Mouse (Mus musculus): ENCODE results near the gene Krt4. TPM values are rescaled to one million over a fixed set of nuclear protein-coding genes. Genes with fewer than 3 reads are reported as not detected.

Krt4 gene
- polyA plus RNA-seq, 1 experiment from 2014 or later: not detected

GRCm38 (mm10) chr15:101922296-101922695 lies 2.2 kb downstream of the Krt4 start:
- Histone ChIP-seq H3K36me3 (ENCODE audit: control insufficient read depth, insufficient read depth, low read length) (no peaks in the 10 kb centered on the region), H3K9ac (ENCODE audit: low read length) (no peak overlapping the region), H3K4me2 (ENCODE audit: low read depth, low read length, severe bottlenecking) (no peak overlapping the region), H3K27me3 (ENCODE audit: control insufficient read depth, insufficient read depth, low read length) (no peaks in the 10 kb centered on the region), H3K27ac (ENCODE audit: low read depth, low read length) (no peak overlapping the region), H3K9me3 (ENCODE audit: control insufficient read depth, low read length) (no peaks in the 10 kb centered on the region), H3K4me3 (ENCODE audit: low read depth, low read length) (no peak overlapping the region), H3K4me1 (replicated peaks; ENCODE audit: control insufficient read depth, insufficient read depth, low read length) (no peaks in the 10 kb centered on the region)
- WGBS: 87% methylated on average over 2 of the region's 2 CpGs
- DNase-seq (ENCODE audit: low spot score): no peak
- ATAC-seq (replicated peaks; ENCODE audit: low FRiP score): no peak

GRCm38 (mm10) chr15:101916072-101916471 lies 8.5 kb downstream of the Krt4 start:
- DNase-seq (ENCODE audit: low spot score): no peak
- H3K4me3 ChIP-seq (ENCODE audit: low read depth, low read length): no peak overlapping the region
- H3K9me3 ChIP-seq (ENCODE audit: control insufficient read depth, low read length): no peaks in the 10 kb centered on the region
- H3K27me3 ChIP-seq (ENCODE audit: control insufficient read depth, insufficient read depth, low read length): no peaks in the 10 kb centered on the region
- no peak overlapping the region for H3K4me2 ChIP-seq (ENCODE audit: low read depth, low read length, severe bottlenecking)
- 70% methylated on average over 2 of the region's 2 CpGs for whole genome bisulfite sequencing
- no peaks in the 10 kb centered on the region for H3K4me1 ChIP-seq (replicated peaks; ENCODE audit: control insufficient read depth, insufficient read depth, low read length)
- no peak overlapping the region for H3K27ac ChIP-seq (ENCODE audit: low read depth, low read length)
- H3K9ac ChIP-seq (ENCODE audit: low read length): no peak overlapping the region
- ATAC-seq (replicated peaks; ENCODE audit: low FRiP score): no peak
- no peaks in the 10 kb centered on the region for H3K36me3 ChIP-seq (ENCODE audit: control insufficient read depth, insufficient read depth, low read length)

DNA sequence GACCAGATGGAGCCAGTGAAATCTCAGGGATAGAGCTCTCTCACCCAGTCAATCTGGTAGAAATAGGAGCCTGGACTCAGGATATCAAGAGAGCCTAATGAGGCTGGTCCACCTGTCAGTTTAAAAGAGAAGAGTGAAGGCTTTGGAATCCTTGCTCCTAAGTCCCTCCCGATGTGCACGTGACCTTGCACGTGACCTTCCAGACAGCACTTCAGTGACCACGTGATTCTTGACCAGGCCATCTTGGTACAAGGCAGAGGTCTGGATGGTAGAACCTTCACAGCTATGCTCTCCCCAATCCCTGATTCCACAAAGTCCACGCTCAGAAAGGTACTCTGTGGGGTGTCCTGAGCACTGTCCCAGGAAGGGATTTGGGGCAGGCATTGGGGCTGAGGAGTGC lies 19.7 kb downstream of the Krt4 start:
- H3K4me1 ChIP-seq (replicated peaks; ENCODE audit: control insufficient read depth, insufficient read depth, low read length): no peaks in the 10 kb centered on the region
- ATAC-seq (replicated peaks; ENCODE audit: low FRiP score): no peak
- H3K27ac ChIP-seq (ENCODE audit: low read depth, low read length): no peak overlapping the region
- 86% methylated on average over 5 of the region's 5 CpGs for WGBS
- no peak overlapping the region for H3K4me2 ChIP-seq (ENCODE audit: low read depth, low read length, severe bottlenecking)
- H3K27me3 ChIP-seq (ENCODE audit: control insufficient read depth, insufficient read depth, low read length): no peaks in the 10 kb centered on the region
- no peak overlapping the region for H3K4me3 ChIP-seq (ENCODE audit: low read depth, low read length)
- no peak overlapping the region for H3K9ac ChIP-seq (ENCODE audit: low read length)
- H3K9me3 ChIP-seq (ENCODE audit: control insufficient read depth, low read length): no peaks in the 10 kb centered on the region
- DNase-seq (ENCODE audit: low spot score): no peak
- no peaks in the 10 kb centered on the region for H3K36me3 ChIP-seq (ENCODE audit: control insufficient read depth, insufficient read depth, low read length)

- Histone ChIP-seq H3K4me1 (replicated peaks; ENCODE audit: control insufficient read depth, insufficient read depth, low read length) (no peaks in the 10 kb centered on the region), H3K27me3 (ENCODE audit: control insufficient read depth, insufficient read depth, low read length) (no peaks in the 10 kb centered on the region), H3K9me3 (ENCODE audit: control insufficient read depth, low read length) (no peaks in the 10 kb centered on the region), H3K36me3 (ENCODE audit: control insufficient read depth, insufficient read depth, low read length) (no peaks in the 10 kb centered on the region), H3K4me3 (ENCODE audit: low read depth, low read length) (no peak overlapping the region), H3K9ac (ENCODE audit: low read length) (no peak overlapping the region), H3K27ac (ENCODE audit: low read depth, low read length) (no peak overlapping the region), H3K4me2 (ENCODE audit: low read depth, low read length, severe bottlenecking) (no peak overlapping the region)
- ATAC-seq (replicated peaks; ENCODE audit: low FRiP score) (no peak), DNase-seq (ENCODE audit: low spot score) (no peak)
- 68% methylated on average over 12 of the region's 12 CpGs for WGBS
These were observed 22.1 kb downstream of the Krt4 start for GRCm38 (mm10) chr15:101902171-101903149.

- Histone ChIP-seq H3K27ac (ENCODE audit: low read depth, low read length) (no peak overlapping the region), H3K9ac (ENCODE audit: low read length) (no peak overlapping the region), H3K4me1 (replicated peaks; ENCODE audit: control insufficient read depth, insufficient read depth, low read length) (no peaks in the 10 kb centered on the region), H3K4me3 (ENCODE audit: low read depth, low read length) (no peak overlapping the region), H3K36me3 (ENCODE audit: control insufficient read depth, insufficient read depth, low read length) (no peaks in the 10 kb centered on the region), H3K4me2 (ENCODE audit: low read depth, low read length, severe bottlenecking) (no peak overlapping the region), H3K27me3 (ENCODE audit: control insufficient read depth, insufficient read depth, low read length) (no peaks in the 10 kb centered on the region), H3K9me3 (ENCODE audit: control insufficient read depth, low read length) (no peaks in the 10 kb centered on the region)
- WGBS: 93% methylated on average over 4 of the region's 4 CpGs
- DNase-seq (ENCODE audit: low spot score) (no peak), ATAC-seq (replicated peaks; ENCODE audit: low FRiP score) (no peak)
These were observed 29.3 kb downstream of the Krt4 start for GRCm38 (mm10) chr15:101895216-101895615.

DNA sequence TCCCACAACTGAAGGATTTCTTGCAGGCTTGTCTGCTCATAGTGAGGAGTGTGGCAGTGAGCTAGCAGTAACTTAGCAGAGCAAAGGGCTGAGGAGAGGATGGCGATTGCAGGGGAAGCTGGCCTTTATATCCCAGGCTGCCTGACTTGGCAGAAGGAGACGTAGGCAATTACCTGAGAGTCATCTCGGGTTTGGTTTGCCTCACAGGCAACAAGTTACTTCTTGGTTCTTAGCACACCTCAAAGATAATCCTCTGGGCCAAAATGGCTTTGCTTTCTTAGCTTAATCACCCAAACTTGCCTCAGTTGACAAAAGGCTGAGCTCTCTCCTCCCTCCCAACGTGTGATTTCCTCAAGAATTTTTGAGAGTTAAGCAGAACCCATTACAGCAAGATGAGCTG lies 31.7 kb downstream of the Krt4 start, which contains the start of gene Krt76:
TSS of gene Krt76 (minus strand) at position 101 of the 400 bp plus-strand sequence.
- H3K4me2 ChIP-seq (ENCODE audit: low read depth, low read length, severe bottlenecking): no peak within 1 kb of the TSS
- no peak within 1 kb of the TSS for H3K27ac ChIP-seq (ENCODE audit: low read depth, low read length)
- H3K36me3 ChIP-seq (ENCODE audit: control insufficient read depth, insufficient read depth, low read length): no peaks in the 10 kb centered on the region
- ATAC-seq (replicated peaks; ENCODE audit: low FRiP score) (no peak), DNase-seq (ENCODE audit: low spot score) (no peak)
- H3K27me3 ChIP-seq (ENCODE audit: control insufficient read depth, insufficient read depth, low read length): no peaks in the 10 kb centered on the region
- H3K4me3 ChIP-seq (ENCODE audit: low read depth, low read length): no peak within 1 kb of the TSS
- no peak within 1 kb of the TSS for H3K9ac ChIP-seq (ENCODE audit: low read length)
- WGBS: 55% methylated on average over 4 of the region's 4 CpGs
- H3K4me1 ChIP-seq (replicated peaks; ENCODE audit: control insufficient read depth, insufficient read depth, low read length): no peaks in the 10 kb centered on the region
- no peaks in the 10 kb centered on the region for H3K9me3 ChIP-seq (ENCODE audit: control insufficient read depth, low read length)

GRCm38 (mm10) chr15:101879776-101880175 lies 44.8 kb downstream of the Krt4 start:
- Histone ChIP-seq H3K9me3 (ENCODE audit: control insufficient read depth, low read length) (no peaks in the 10 kb centered on the region), H3K27ac (ENCODE audit: low read depth, low read length) (no peak overlapping the region), H3K27me3 (ENCODE audit: control insufficient read depth, insufficient read depth, low read length) (no peaks in the 10 kb centered on the region), H3K36me3 (ENCODE audit: control insufficient read depth, insufficient read depth, low read length) (no peaks in the 10 kb centered on the region), H3K4me3 (ENCODE audit: low read depth, low read length) (no peak overlapping the region), H3K4me2 (ENCODE audit: low read depth, low read length, severe bottlenecking) (no peak overlapping the region), H3K4me1 (replicated peaks; ENCODE audit: control insufficient read depth, insufficient read depth, low read length) (no peaks in the 10 kb centered on the region), H3K9ac (ENCODE audit: low read length) (no peak overlapping the region)
- WGBS: 22% methylated on average over 11 of the region's 11 CpGs
- peak; percentile 67 for DNase-seq (ENCODE audit: low spot score)
- no peak for ATAC-seq (replicated peaks; ENCODE audit: low FRiP score)

- 65% methylated on average over 2 of the region's 2 CpGs for WGBS
- Histone ChIP-seq H3K4me1 (replicated peaks; ENCODE audit: control insufficient read depth, insufficient read depth, low read length) (no peaks in the 10 kb centered on the region), H3K4me3 (ENCODE audit: low read depth, low read length) (no peak overlapping the region), H3K9me3 (ENCODE audit: control insufficient read depth, low read length) (no peaks in the 10 kb centered on the region), H3K36me3 (ENCODE audit: control insufficient read depth, insufficient read depth, low read length) (no peaks in the 10 kb centered on the region), H3K27ac (ENCODE audit: low read depth, low read length) (no peak overlapping the region), H3K27me3 (ENCODE audit: control insufficient read depth, insufficient read depth, low read length) (no peaks in the 10 kb centered on the region), H3K9ac (ENCODE audit: low read length) (no peak overlapping the region), H3K4me2 (ENCODE audit: low read depth, low read length, severe bottlenecking) (no peak overlapping the region)
- ATAC-seq (replicated peaks; ENCODE audit: low FRiP score) (no peak), DNase-seq (ENCODE audit: low spot score) (no peak)
These were observed 46.5 kb downstream of the Krt4 start for GRCm38 (mm10) chr15:101878041-101878440.

- no peak overlapping the region for H3K4me3 ChIP-seq (ENCODE audit: low read depth, low read length)
- H3K27ac ChIP-seq (ENCODE audit: low read depth, low read length): no peak overlapping the region
These were observed 50.2 kb downstream of the Krt4 start for GRCm38 (mm10) chr15:101874383-101874782.

More at GRCm38 (mm10) chr15:101874383-101874782, 50.2 kb downstream of the Krt4 start:
- Histone ChIP-seq H3K27me3 (ENCODE audit: control insufficient read depth, insufficient read depth, low read length) (no peaks in the 10 kb centered on the region), H3K4me1 (replicated peaks; ENCODE audit: control insufficient read depth, insufficient read depth, low read length) (no peaks in the 10 kb centered on the region), H3K9ac (ENCODE audit: low read length) (no peak overlapping the region), H3K36me3 (ENCODE audit: control insufficient read depth, insufficient read depth, low read length) (no peaks in the 10 kb centered on the region), H3K9me3 (ENCODE audit: control insufficient read depth, low read length) (no peaks in the 10 kb centered on the region), H3K4me2 (ENCODE audit: low read depth, low read length, severe bottlenecking) (no peak overlapping the region)
- DNase-seq (ENCODE audit: low spot score): no peak
- 79% methylated on average over 1 of the region's 1 CpGs for WGBS
- no peak for ATAC-seq (replicated peaks; ENCODE audit: low FRiP score)
